Mouse (Mus musculus) myocyte (in vitro differentiated cells): Measurements from ENCODE around the gene Ogg1.

Source experiments
- CEBPB ChIP-seq: IDR thresholded peaks from 2 replicates; pipeline ENCODE4 v1.6.1; 2011; ENCODE audit warnings: mild to moderate bottlenecking, moderate library complexity; ENCODE audit not compliant: poor library complexity, insufficient read depth, severe bottlenecking
- E2F4 ChIP-seq: IDR thresholded peaks from one replicate; pipeline ENCODE4 v1.6.1; 2011; ENCODE audit warnings: mild to moderate bottlenecking, control low read depth, moderate library complexity; ENCODE audit not compliant: insufficient read depth
- MAX ChIP-seq: IDR thresholded peaks from one replicate; pipeline ENCODE4 v1.6.1; 2011; ENCODE audit warnings: low read depth, mild to moderate bottlenecking, control low read depth
- MYOD1 ChIP-seq, 3 experiments: IDR thresholded peaks; one replicate each; pipeline ENCODE4 v1.6.1; 2011; ENCODE audit warnings: control low read depth in 2 of 3, low read depth in 2 of 3, mild to moderate bottlenecking in 2 of 3, moderate library complexity in 1 of 3; ENCODE audit not compliant: insufficient read length in 2 of 3, control insufficient read depth in 1 of 3
- MYOG ChIP-seq, 3 experiments: IDR thresholded peaks; one replicate each; pipeline ENCODE4 v1.6.1; 2011; ENCODE audit warnings: control low read depth in 2 of 3, low read depth in 2 of 3, mild to moderate bottlenecking in 2 of 3; ENCODE audit not compliant: insufficient read length in 2 of 3, control insufficient read depth in 1 of 3, insufficient read depth in 1 of 3
- POLR2A ChIP-seq: IDR thresholded peaks from one replicate; pipeline ENCODE4 v1.6.1; 2011; ENCODE audit warnings: low read depth, mild to moderate bottlenecking, control low read depth, moderate library complexity; ENCODE audit not compliant: insufficient read length
- POLR2AphosphoS2 ChIP-seq: IDR thresholded peaks from one replicate; pipeline ENCODE4 v1.6.1; 2011; ENCODE audit warnings: low read depth, control low read depth; ENCODE audit not compliant: insufficient read length
- REST ChIP-seq: IDR thresholded peaks from one replicate; pipeline ENCODE4 v1.6.1; 2011; ENCODE audit warnings: mild to moderate bottlenecking, control low read depth, moderate library complexity; ENCODE audit not compliant: insufficient read depth, insufficient read length
- USF1 ChIP-seq: IDR thresholded peaks from one replicate; pipeline ENCODE4 v1.6.1; 2011; ENCODE audit warnings: low read depth, mild to moderate bottlenecking, control low read depth, moderate library complexity

DNA sequence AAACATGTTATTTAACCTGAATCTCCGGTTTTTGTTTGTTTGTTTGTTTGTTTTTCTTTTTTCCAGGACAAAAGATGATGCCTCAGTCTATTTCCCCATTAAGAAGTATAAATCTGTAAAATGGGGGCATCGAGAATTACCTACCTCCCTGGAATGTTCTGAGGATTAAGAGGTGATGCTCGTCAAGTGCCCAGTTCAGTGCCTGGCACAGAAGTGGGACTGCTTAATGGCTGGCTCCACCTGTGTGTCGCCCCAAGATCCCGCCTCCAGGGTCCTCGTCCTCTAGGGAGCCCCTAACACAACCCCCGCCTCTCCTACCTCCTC, 50.4 kb downstream of the Ogg1 start:
- TF ChIP-seq REST (no peak), POLR2A (peak; percentile 41), CEBPB (no peak), USF1 (no peak), E2F4 (no peak), MYOD1 (IDR thresholded peaks at IDR 0.05; ENCODE audit: control insufficient read depth in 1 of 3, insufficient read length in 2 of 3, low read depth in 2 of 3) (no peak), MAX (no peak), POLR2AphosphoS2 (no peak), MYOG (IDR thresholded peaks at IDR 0.05; ENCODE audit: control insufficient read depth in 1 of 3, insufficient read depth in 1 of 3, insufficient read length in 2 of 3, low read depth in 2 of 3) (no peak)
